Mouse (Mus musculus) MEL (cell line): ENCODE measurements around the gene Hipk3. TPM values are rescaled to one million over a fixed set of nuclear protein-coding genes. Genes with fewer than 3 reads are reported as not detected.

Experiments used
- DNase-seq: peaks from one replicate; pipeline ENCODE4 v3.0.0; 2011; ENCODE audit warnings: low read depth, low spot score
- H3K27ac ChIP-seq: 2 replicates; pipeline ENCODE4 v1.5.1; 2012; ENCODE audit warnings: low read depth, mild to moderate bottlenecking, control low read depth, low read length, moderate library complexity; ENCODE audit not compliant: control insufficient read depth
- H3K27me3 ChIP-seq, 2 experiments: fragments of 150-350 bp in 1 of 2; sonication (generic) in 1 of 2; 2 replicates each; pipeline ENCODE4 v1.6.1; 2012; ENCODE audit warnings: low read length in 2 of 2, mild to moderate bottlenecking in 2 of 2, improper control_type of control experiment in 1 of 2, moderate library complexity in 1 of 2; ENCODE audit not compliant: insufficient read depth in 2 of 2, control insufficient read depth in 1 of 2
- H3K36me3 ChIP-seq, 2 experiments: 2 replicates each; pipeline ENCODE4 v1.6.1; 2012 to 2014; ENCODE audit warnings: low read length in 2 of 2, improper control_type of control experiment in 1 of 2, inconsistent platforms in 1 of 2, mild to moderate bottlenecking in 1 of 2; ENCODE audit not compliant: insufficient read depth in 2 of 2, control insufficient read depth in 1 of 2
- H3K4me1 ChIP-seq, 2 experiments: fragments of 150-350 bp in 1 of 2; sonication (generic) in 1 of 2; 2 replicates each; pipeline ENCODE4 v1.6.1; 2012; ENCODE audit warnings: low read length in 2 of 2, improper control_type of control experiment in 1 of 2, mild to moderate bottlenecking in 1 of 2; ENCODE audit not compliant: insufficient read depth in 2 of 2, control insufficient read depth in 1 of 2
- H3K4me3 ChIP-seq, 2 experiments: fragments of 150-350 bp in 1 of 2; sonication (generic) in 1 of 2; 2 replicates each; pipeline ENCODE4 v1.5.1; 2012; ENCODE audit warnings: low read depth in 2 of 2, low read length in 2 of 2, mild to moderate bottlenecking in 2 of 2, moderate library complexity in 2 of 2, control low read depth in 1 of 2, improper control_type of control experiment in 1 of 2; ENCODE audit not compliant: control insufficient read depth in 1 of 2, insufficient read depth in 1 of 2
- H3K79me2 ChIP-seq: 2 replicates; pipeline ENCODE4 v1.6.1; 2012; ENCODE audit warnings: mild to moderate bottlenecking, low read length, moderate library complexity; ENCODE audit not compliant: control insufficient read depth, poor library complexity, insufficient read depth
- H3K9ac ChIP-seq: 2 replicates; pipeline ENCODE4 v1.6.1; 2012; ENCODE audit warnings: low read depth, mild to moderate bottlenecking, control low read depth, low read length, moderate library complexity; ENCODE audit not compliant: control insufficient read depth, poor library complexity, severe bottlenecking
- H3K9me3 ChIP-seq: fragments of 150-350 bp; sonication (generic); replicated peaks from 2 replicates; pipeline ENCODE4 v1.6.1; 2012; ENCODE audit warnings: mild to moderate bottlenecking, low read length, improper control_type of control experiment, moderate library complexity; ENCODE audit not compliant: insufficient read depth
- BHLHE40 ChIP-seq: IDR thresholded peaks from 2 replicates; pipeline ENCODE4 v1.6.1; 2012; ENCODE audit warnings: low read depth, mild to moderate bottlenecking, inconsistent platforms, low read length, improper control_type of control experiment, borderline replicate concordance
- CHD1 ChIP-seq: IDR thresholded peaks from 2 replicates; pipeline ENCODE4 v1.6.1; 2012; ENCODE audit warnings: low read depth, mild to moderate bottlenecking, inconsistent platforms, low read length, improper control_type of control experiment
- CHD2 ChIP-seq: IDR thresholded peaks from 2 replicates; pipeline ENCODE4 v1.6.1; 2011; ENCODE audit warnings: low read length, improper control_type of control experiment
- CTCF ChIP-seq, 3 experiments: IDR thresholded peaks in 2 of 3; conservative IDR thresholded peaks in 1 of 3; 2 replicates each; pipeline ENCODE4 v1.5.1; 2011 to 2012; ENCODE audit warnings: low read length in 3 of 3, low read depth in 2 of 3, mild to moderate bottlenecking in 2 of 3, improper control_type of control experiment in 1 of 3, inconsistent platforms in 1 of 3, mixed read lengths in 1 of 3, moderate library complexity in 1 of 3; ENCODE audit not compliant: control insufficient read depth in 1 of 3, insufficient read depth in 1 of 3, poor library complexity in 1 of 3, severe bottlenecking in 1 of 3
- E2F4 ChIP-seq: IDR thresholded peaks from 2 replicates; pipeline ENCODE4 v1.6.1; 2011; ENCODE audit warnings: low read depth, low read length, improper control_type of control experiment, borderline replicate concordance
- EP300 ChIP-seq, 2 experiments: IDR thresholded peaks; 2 replicates each; pipeline ENCODE4 v1.6.1; 2011; ENCODE audit warnings: improper control_type of control experiment in 2 of 2, low read length in 2 of 2, low read depth in 1 of 2, mild to moderate bottlenecking in 1 of 2
- KAT2A ChIP-seq: conservative IDR thresholded peaks from 2 replicates; pipeline ENCODE4 v1.6.1; 2012; ENCODE audit warnings: low read depth, low read length, improper control_type of control experiment, inconsistent platforms
- MAZ ChIP-seq: IDR thresholded peaks from 2 replicates; pipeline ENCODE4 v1.6.1; 2012; ENCODE audit warnings: low read depth, mild to moderate bottlenecking, inconsistent platforms, low read length, improper control_type of control experiment
- MXI1 ChIP-seq: IDR thresholded peaks from 2 replicates; pipeline ENCODE4 v1.6.1; 2011; ENCODE audit warnings: mild to moderate bottlenecking, low read depth, low read length, improper control_type of control experiment
- MYB ChIP-seq: IDR thresholded peaks from 2 replicates; pipeline ENCODE4 v1.6.1; 2011; ENCODE audit warnings: mild to moderate bottlenecking, low read depth, low read length, improper control_type of control experiment
- MYC ChIP-seq: IDR thresholded peaks from 2 replicates; pipeline ENCODE4 v1.6.1; 2011; ENCODE audit warnings: low read depth, mild to moderate bottlenecking, low read length, improper control_type of control experiment, moderate library complexity
- NELFE ChIP-seq: IDR thresholded peaks from 2 replicates; pipeline ENCODE4 v1.6.1; 2011; ENCODE audit warnings: low read depth, low read length, improper control_type of control experiment
- NRF1 ChIP-seq: IDR thresholded peaks from 2 replicates; pipeline ENCODE4 v1.6.1; 2014; ENCODE audit warnings: low read depth, mild to moderate bottlenecking, inconsistent platforms, low read length, improper control_type of control experiment, moderate library complexity; ENCODE audit not compliant: poor library complexity, insufficient read depth, severe bottlenecking
- POLR2A ChIP-seq, 2 experiments: IDR thresholded peaks; 2 replicates each; pipeline ENCODE4 v1.6.1; 2011 to 2012; ENCODE audit warnings: low read length in 2 of 2, mild to moderate bottlenecking in 2 of 2, control low read depth in 1 of 2, improper control_type of control experiment in 1 of 2, low read depth in 1 of 2, moderate library complexity in 1 of 2; ENCODE audit not compliant: control insufficient read depth in 1 of 2, insufficient read depth in 1 of 2, poor library complexity in 1 of 2
- POLR2AphosphoS2 ChIP-seq: IDR thresholded peaks from 2 replicates; pipeline ENCODE4 v1.6.1; 2011; ENCODE audit warnings: low read length, improper control_type of control experiment
- RCOR1 ChIP-seq: IDR thresholded peaks from 2 replicates; pipeline ENCODE4 v1.6.1; 2012; ENCODE audit warnings: low read depth, mild to moderate bottlenecking, inconsistent platforms, low read length, improper control_type of control experiment
- SIN3A ChIP-seq: IDR thresholded peaks from 2 replicates; pipeline ENCODE4 v1.6.1; 2012; ENCODE audit warnings: low read length, improper control_type of control experiment, inconsistent platforms
- TAL1 ChIP-seq: IDR thresholded peaks from 2 replicates; pipeline ENCODE4 v1.6.1; 2012; ENCODE audit warnings: mild to moderate bottlenecking, inconsistent platforms, low read length, moderate library complexity, mixed read lengths
- TBP ChIP-seq: IDR thresholded peaks from 2 replicates; pipeline ENCODE4 v1.8.0; 2011; ENCODE audit warnings: low read depth, low read length, improper control_type of control experiment
- USF1 ChIP-seq: IDR thresholded peaks from 2 replicates; pipeline ENCODE4 v1.6.1; 2014; ENCODE audit warnings: low read depth, mild to moderate bottlenecking, inconsistent platforms, low read length, improper control_type of control experiment, moderate library complexity
- USF2 ChIP-seq, 2 experiments: IDR thresholded peaks; 2 replicates each; pipeline ENCODE4 v1.6.1; 2011 to 2012; ENCODE audit warnings: improper control_type of control experiment in 2 of 2, low read length in 2 of 2, borderline replicate concordance in 1 of 2, inconsistent platforms in 1 of 2, low read depth in 1 of 2, mild to moderate bottlenecking in 1 of 2; ENCODE audit not compliant: insufficient read depth in 1 of 2
- ZC3H11A ChIP-seq: IDR thresholded peaks from 2 replicates; pipeline ENCODE4 v1.6.1; 2012; ENCODE audit warnings: low read depth, mild to moderate bottlenecking, inconsistent platforms, low read length, improper control_type of control experiment
- ZNF384 ChIP-seq: IDR thresholded peaks from 2 replicates; pipeline ENCODE4 v1.6.1; 2012; ENCODE audit warnings: low read depth, mild to moderate bottlenecking, inconsistent platforms, low read length, improper control_type of control experiment
- polyA plus RNA-seq, 2 experiments: library from polyadenylated mRNA; stranded (reverse) in 1 of 2; unstranded in 1 of 2; fragments of >175 nt in 1 of 2; fragments of >200 nt in 1 of 2; gene quantifications; 2 replicates each; pipeline versions ENCODE4 v1.2.1 to v1.2.4; 2012; ENCODE audit warnings: low replicate concordance in 2 of 2, low read depth in 1 of 2; ENCODE audit not compliant: insufficient read length in 2 of 2, insufficient read depth in 1 of 2, missing spikeins in 1 of 2
- total RNA-seq: library from RNA; depleted of rRNA; stranded (reverse); fragments of 300-350 nt; gene quantifications from 2 replicates; pipeline ENCODE4 v1.2.3, GENCODE M21; 2012

Hipk3 gene
- total and polyA plus RNA-seq, 3 experiments, result 11.9 to 19.4 (median 17.0) TPM

DNA sequence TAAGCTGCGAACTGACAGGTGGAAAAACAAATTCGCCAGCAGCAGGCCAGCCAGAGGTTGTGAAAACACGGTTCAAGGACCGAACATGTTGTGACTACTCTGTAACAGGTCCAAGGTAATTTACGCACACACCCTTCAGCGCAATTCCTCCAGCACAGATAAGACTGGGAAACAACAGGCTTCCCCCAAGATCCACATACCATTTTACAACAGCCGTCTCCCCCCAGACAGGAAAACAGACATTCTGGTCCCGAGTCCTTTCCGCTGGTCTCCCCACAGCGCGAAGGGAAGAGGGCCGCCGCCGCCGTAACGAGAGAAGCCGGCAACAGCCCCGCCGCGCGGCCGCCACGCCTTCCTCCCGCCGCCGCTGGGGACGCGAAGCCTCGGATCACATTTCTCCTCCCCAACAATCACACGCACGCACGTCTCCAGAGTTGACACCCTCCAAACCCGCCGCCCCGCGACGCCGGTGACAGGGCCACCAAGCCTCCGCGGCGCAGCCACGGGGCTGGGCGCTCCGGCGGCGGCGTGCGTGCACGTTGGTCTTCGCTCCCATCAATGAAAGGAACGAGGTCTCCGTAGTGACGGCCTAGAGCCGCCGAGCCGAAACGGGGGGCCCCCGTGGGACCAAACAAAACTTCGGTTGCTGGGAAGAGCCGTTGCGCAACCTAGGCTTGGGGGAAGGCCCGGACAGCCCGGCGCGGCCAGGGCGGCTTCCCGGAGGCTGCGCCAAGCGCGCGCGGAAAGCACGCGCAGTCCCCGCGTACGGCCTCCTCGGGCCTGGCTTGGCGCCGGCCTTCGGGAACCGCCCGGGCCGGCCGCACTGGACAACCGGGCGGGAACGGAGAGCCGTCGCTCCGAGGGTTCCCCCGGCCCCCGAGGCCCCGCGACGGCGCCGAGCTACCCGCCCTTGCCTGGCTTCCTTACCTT is 960 bp downstream of the Hipk3 start (continued):
- TF ChIP-seq CTCF (IDR thresholded peaks at IDR 0.05 in 2 of 3, conservative IDR thresholded peaks at IDR 0.05 in 1 of 3; ENCODE audit: control insufficient read depth in 1 of 3, insufficient read depth in 1 of 3, low read depth in 2 of 3, low read length in 3 of 3, poor library complexity in 1 of 3, severe bottlenecking in 1 of 3), result 0 out of 6 replicates have a peak, but pooled peaks of 1 of the 3 experiments have one; percentile 18
- TF ChIP-seq TAL1, result no peak
- TF ChIP-seq EP300 (IDR thresholded peaks at IDR 0.05; ENCODE audit: low read depth in 1 of 2, low read length in 2 of 2), result no peak
- no peak for TF ChIP-seq BHLHE40
- TF ChIP-seq NELFE, result peak; percentile 63; the same call in 1 of the 2 replicates
- no peak for TF ChIP-seq USF1
- TF ChIP-seq CHD2, result no peak
- no peak for TF ChIP-seq MYB
- TF ChIP-seq ZC3H11A, result no peak
- TF ChIP-seq SIN3A, result no peak; the same call in 1 of the 2 replicates

GRCm38 (mm10) chr2:104491221-104491795 is 2.9 kb downstream of the Hipk3 start:
- Histone ChIP-seq H3K4me3 (no peak overlapping the region; a peak in 1 of 4 replicates), H3K36me3 (peaks cover 0 to 16% of the 10 kb centered on the region in 2 experiments; a peak in 2 of 4 replicates), H3K27me3 (no peaks in the 10 kb centered on the region), H3K79me2 (peaks cover 37% of the 10 kb centered on the region), H3K9me3 (no peaks in the 10 kb centered on the region), H3K27ac (no peak overlapping the region), H3K9ac (no peak overlapping the region), H3K4me1 (peaks cover 9 to 10% of the 10 kb centered on the region in 2 experiments)
- peak; percentile 38 for DNase-seq
- TF ChIP-seq USF1, result peak; percentile 63
- TF ChIP-seq ZNF384, result peak; percentile 69
- peak; percentile 13; the same call in 1 of the 2 replicates for TF ChIP-seq MXI1
- no peak for TF ChIP-seq NRF1

DNA sequence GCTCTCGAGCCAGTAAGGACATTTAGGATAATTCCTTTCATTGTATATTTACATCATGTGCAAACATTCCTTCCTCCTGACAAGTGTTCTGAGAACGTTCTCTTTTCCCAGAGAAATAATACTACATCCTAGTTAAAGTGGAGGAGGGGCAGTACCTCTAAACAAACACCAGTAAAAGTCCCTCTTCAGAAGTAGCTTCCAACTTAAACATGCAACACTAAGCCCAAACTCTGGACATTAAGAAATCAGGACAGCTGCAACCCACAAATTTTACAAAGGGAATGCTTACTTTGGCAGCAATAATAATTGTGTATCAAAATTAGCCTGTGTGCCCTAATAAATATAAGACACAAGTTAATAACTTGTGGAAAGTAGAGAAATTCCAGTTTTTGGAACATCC is 3.5 kb downstream of the Hipk3 start:
- no peaks in the 10 kb centered on the region for H3K9me3 ChIP-seq
- peaks cover 9 to 10% of the 10 kb centered on the region in 2 experiments for H3K4me1 ChIP-seq
- peaks cover 37% of the 10 kb centered on the region for H3K79me2 ChIP-seq
- peaks cover 0 to 16% of the 10 kb centered on the region in 2 experiments; a peak in 2 of 4 replicates for H3K36me3 ChIP-seq
- H3K4me3 ChIP-seq, result no peak overlapping the region
- DNase-seq, result no peak
- no peak overlapping the region for H3K27ac ChIP-seq
- no peaks in the 10 kb centered on the region for H3K27me3 ChIP-seq
- TF ChIP-seq MXI1 (no peak), TBP (no peak), KAT2A (no peak), E2F4 (no peak), MYC (no peak), CHD1 (no peak), USF2 (IDR thresholded peaks at IDR 0.05; ENCODE audit: borderline replicate concordance in 1 of 2, insufficient read depth in 1 of 2, low read depth in 1 of 2, low read length in 2 of 2) (no peak), POLR2A (IDR thresholded peaks at IDR 0.05; ENCODE audit: control insufficient read depth in 1 of 2, insufficient read depth in 1 of 2, low read depth in 1 of 2, low read length in 2 of 2, poor library complexity in 1 of 2) (no peak), POLR2AphosphoS2 (no peak), RCOR1 (no peak), SIN3A (no peak), MAZ (no peak), ZNF384 (no peak)
- TF ChIP-seq, all 39 proteins: peak for 0
- no peak overlapping the region for H3K9ac ChIP-seq
